Mouse (Mus musculus) midbrain, postnatal 0 days (tissue): ENCODE measurements around the gene Amer3. TPM values are rescaled to one million over a fixed set of nuclear protein-coding genes. Genes with fewer than 3 reads are reported as not detected.

Source experiments
- ATAC-seq: fragments of 200-750 bp; cut with Nextera tagmentation; 2 replicates; pipeline ENCODE4 v1.8.0; 2017; ENCODE audit warnings: moderate number of reproducible peaks, mild to moderate bottlenecking, moderate TSS enrichment, moderate library complexity; ENCODE audit not compliant: low FRiP score
- DNase-seq: peaks from one replicate; pipeline ENCODE4 v3.0.0-alpha.2; 2015; ENCODE audit warnings: low spot score
- H3K27ac ChIP-seq: fragments of 300-500 bp; sonication (generic); 2 replicates; pipeline ENCODE4 v1.5.1; 2014; ENCODE audit warnings: low read depth, mild to moderate bottlenecking, low read length, mixed read lengths
- H3K27me3 ChIP-seq: fragments of 300-500 bp; sonication (generic); 2 replicates; pipeline ENCODE4 v1.6.1; 2014; ENCODE audit warnings: low read length, control low read depth, mixed read lengths; ENCODE audit not compliant: insufficient read depth
- H3K36me3 ChIP-seq: fragments of 300-500 bp; sonication (generic); 2 replicates; pipeline ENCODE4 v1.6.1; 2014; ENCODE audit warnings: low read length, control low read depth, mixed read lengths; ENCODE audit not compliant: insufficient read depth
- H3K4me1 ChIP-seq: fragments of 300-500 bp; sonication (generic); 2 replicates; pipeline ENCODE4 v1.6.1; 2014; ENCODE audit warnings: mild to moderate bottlenecking, control low read depth, antibody characterized with exemption, low read length, mixed read lengths; ENCODE audit not compliant: insufficient read depth
- H3K4me2 ChIP-seq: fragments of 300-500 bp; sonication (generic); 2 replicates; pipeline ENCODE4 v1.6.1; 2014; ENCODE audit warnings: low read depth, mild to moderate bottlenecking, low read length, mixed read lengths; ENCODE audit not compliant: poor library complexity, severe bottlenecking
- H3K4me3 ChIP-seq: fragments of 300-500 bp; sonication (generic); 2 replicates; pipeline ENCODE4 v1.5.1; 2014; ENCODE audit warnings: low read depth, mild to moderate bottlenecking, low read length, moderate library complexity
- H3K9ac ChIP-seq: fragments of 300-500 bp; sonication (generic); replicated peaks from 2 replicates; pipeline ENCODE4 v1.6.1; 2014; ENCODE audit warnings: mild to moderate bottlenecking, low read length, moderate library complexity, mixed read lengths; ENCODE audit not compliant: poor library complexity, severe bottlenecking
- H3K9me3 ChIP-seq: fragments of 300-500 bp; sonication (generic); 2 replicates; pipeline ENCODE4 v1.6.1; 2016; ENCODE audit warnings: low read length, control low read depth
- CTCF ChIP-seq: IDR thresholded peaks from 2 replicates; pipeline ENCODE4 v1.5.1; 2016; ENCODE audit warnings: antibody characterized with exemption, mild to moderate bottlenecking
- WGBS: fragments of 180-500 bp; shearing (Covaris S2); extraction: QIAGEN DNeasy Blood & Tissue Kit; methylation state at CpG from one replicate; pipeline ENCODE4 v1.1.7; 2014; 5-methylcytosine and 5-hydroxymethylcytosine counted together
- polyA plus RNA-seq: library from polyadenylated mRNA; unstranded; fragments of >200 nt; fragmentation: Nextera tagmentation; extraction: Ambion mirVana; gene quantifications from 2 replicates; pipeline ENCODE4 v1.2.1, GENCODE M21; 2015
- total RNA-seq: library from RNA; depleted of rRNA; stranded (reverse); fragments of >200 nt; gene quantifications from 2 replicates; pipeline ENCODE4 v1.2.3, GENCODE M21; 2014

Amer3 gene
- total and polyA plus RNA-seq, 2 experiments from 2014 or later: 23.6 to 62.3 TPM

DNA sequence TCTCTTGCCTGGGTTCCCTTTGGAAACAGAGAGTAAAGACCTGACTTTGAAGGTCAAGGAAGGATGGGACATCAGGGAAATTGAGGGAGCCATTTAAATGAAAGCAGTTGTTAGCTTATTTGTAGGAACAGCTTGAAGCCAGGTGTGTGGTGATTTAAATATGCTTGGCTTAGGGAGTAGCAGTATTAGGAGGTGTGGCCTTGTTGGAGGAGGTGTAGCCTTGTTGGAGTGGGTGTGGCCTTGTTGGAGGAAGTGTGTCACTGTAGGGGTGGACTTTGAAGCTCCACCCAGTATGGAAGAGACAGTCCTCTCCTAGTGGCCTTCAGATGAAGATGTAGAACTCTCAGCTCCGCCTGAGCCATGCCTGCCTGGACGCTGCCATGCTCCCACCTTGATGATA is 9.6 kb upstream of the Amer3 start:
- ATAC-seq (no peak), DNase-seq (no peak)
- TF ChIP-seq CTCF: no peak
- Histone ChIP-seq H3K9me3 (no peaks in the 10 kb centered on the region), H3K9ac (no peak overlapping the region), H3K4me1 (no peaks in the 10 kb centered on the region), H3K4me2 (no peak overlapping the region), H3K4me3 (no peak overlapping the region), H3K27ac (no peak overlapping the region), H3K36me3 (no peaks in the 10 kb centered on the region), H3K27me3 (no peaks in the 10 kb centered on the region)
- 91% methylated on average over 2 of the region's 2 CpGs for WGBS

DNA sequence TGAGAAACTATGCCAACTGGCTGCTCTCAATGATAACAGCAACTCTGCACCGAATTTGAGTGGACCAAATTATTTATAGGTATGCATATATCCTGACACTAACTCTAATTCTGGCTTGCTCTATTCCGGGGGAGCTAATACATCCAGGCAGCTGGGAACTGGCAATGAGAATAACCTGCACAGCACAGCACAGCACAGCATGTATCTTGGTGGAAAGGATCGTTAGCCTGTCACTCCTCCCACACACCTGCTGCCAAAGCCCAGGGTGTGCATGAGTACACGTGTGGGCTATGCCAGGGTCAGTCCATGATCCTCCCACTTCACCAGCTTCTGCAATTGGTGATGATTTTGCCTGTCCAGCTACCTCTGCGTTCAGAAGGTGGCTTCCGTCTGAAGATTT is 8.0 kb upstream of the Amer3 start:
- no peak for ATAC-seq
- 70% methylated on average over 6 of the region's 6 CpGs for WGBS
- DNase-seq: no peak
- H3K27me3 ChIP-seq: no peaks in the 10 kb centered on the region
- no peak overlapping the region for H3K4me3 ChIP-seq
- no peaks in the 10 kb centered on the region for H3K36me3 ChIP-seq
- H3K9me3 ChIP-seq: no peaks in the 10 kb centered on the region
- H3K4me1 ChIP-seq: no peaks in the 10 kb centered on the region
- no peak for TF ChIP-seq CTCF
- no peak overlapping the region for H3K27ac ChIP-seq
- H3K9ac ChIP-seq: no peak overlapping the region
- H3K4me2 ChIP-seq: no peak overlapping the region

DNA sequence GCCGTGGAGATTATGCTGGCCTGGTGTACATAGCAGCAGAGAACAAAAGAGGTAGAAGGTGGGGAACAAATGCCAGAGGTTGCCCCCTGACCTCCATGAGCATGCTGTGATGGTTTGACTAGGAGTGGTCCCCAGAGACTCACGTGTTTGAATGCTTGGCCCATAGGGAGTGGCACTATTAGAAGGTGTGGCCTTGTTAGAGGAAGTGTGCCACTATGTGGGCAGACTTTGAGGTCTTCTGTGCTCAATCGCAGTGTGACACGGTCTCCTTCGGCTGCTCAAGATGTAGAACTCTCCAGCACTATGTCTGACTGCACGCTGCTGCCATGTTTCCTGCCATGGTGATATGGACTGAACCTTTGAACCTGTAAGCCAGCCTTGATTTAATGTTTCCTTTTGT is 6.2 kb upstream of the Amer3 start:
- H3K4me2 ChIP-seq: no peak overlapping the region
- H3K27ac ChIP-seq: no peak overlapping the region
- WGBS: 80% methylated on average over 6 of the region's 6 CpGs
- H3K27me3 ChIP-seq: no peaks in the 10 kb centered on the region
- ATAC-seq (no peak), DNase-seq (no peak)
- H3K9ac ChIP-seq: no peak overlapping the region
- no peaks in the 10 kb centered on the region for H3K36me3 ChIP-seq
- TF ChIP-seq CTCF: no peak
- no peak overlapping the region for H3K4me3 ChIP-seq
- no peaks in the 10 kb centered on the region for H3K4me1 ChIP-seq
- H3K9me3 ChIP-seq: no peaks in the 10 kb centered on the region

DNA sequence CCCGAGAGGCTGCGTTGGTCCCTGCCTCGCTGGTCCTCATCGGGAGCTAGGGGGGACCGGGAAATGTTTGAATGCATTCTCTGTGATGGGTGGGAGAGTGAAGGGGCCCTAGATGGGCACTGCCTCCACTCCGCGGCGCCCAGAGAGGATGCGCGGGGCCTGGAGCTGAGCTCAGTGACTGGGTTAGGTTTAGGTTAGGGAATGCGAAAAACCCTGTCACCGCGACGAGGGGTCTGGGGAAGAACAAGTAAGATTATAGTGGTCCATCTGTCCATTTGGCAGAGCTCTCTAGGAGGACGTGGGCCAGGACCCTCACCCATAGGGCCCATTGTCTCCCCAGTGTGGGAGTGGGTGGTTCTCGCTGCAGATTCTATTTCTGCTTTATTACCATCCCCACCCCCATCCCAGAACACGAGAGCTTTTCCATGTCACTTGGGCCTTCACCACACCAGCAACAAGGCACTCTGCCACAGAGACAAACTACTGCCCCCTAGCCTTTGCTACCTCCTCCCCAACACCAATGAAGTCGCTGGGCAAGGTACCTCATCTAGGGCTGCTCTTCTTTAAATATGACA is 412 bp downstream of the Amer3 start:
- TF ChIP-seq CTCF: peak; percentile 42
- Histone ChIP-seq H3K4me2 (peak overlapping the region; percentile 77), H3K27ac (peak overlapping the region; percentile 86), H3K4me1 (peaks cover 9% of the 10 kb centered on the region; the same call in 1 of the 2 replicates), H3K9ac (peak overlapping the region; percentile 59), H3K27me3 (no peaks in the 10 kb centered on the region), H3K9me3 (no peaks in the 10 kb centered on the region), H3K36me3 (no peaks in the 10 kb centered on the region), H3K4me3 (peak overlapping the region; percentile 56)
- ATAC-seq (peak; percentile 71), DNase-seq (peak; percentile 26)
- whole genome bisulfite sequencing: 2% methylated on average over 18 of the region's 18 CpGs

DNA sequence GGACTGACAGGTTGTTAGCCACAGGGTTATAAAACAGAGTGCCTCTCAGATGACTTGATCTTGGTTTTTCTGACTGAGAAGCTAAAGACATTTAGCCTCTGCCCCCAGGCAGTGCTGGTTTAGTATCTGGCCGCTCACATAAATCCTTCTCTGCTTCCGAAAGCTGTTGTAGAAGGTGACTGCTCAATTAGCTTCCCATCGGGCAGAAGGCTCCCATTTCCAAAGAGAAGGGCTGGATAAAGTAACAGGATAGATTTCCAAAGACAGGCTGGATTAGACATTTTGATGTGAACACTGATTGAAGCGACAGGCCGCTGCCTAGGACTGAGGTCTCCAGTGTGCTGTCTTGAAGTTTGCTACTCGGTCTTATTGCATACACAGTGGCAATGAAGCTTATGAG is 2.8 kb downstream of the Amer3 start:
- Histone ChIP-seq H3K4me2 (peak overlapping the region; percentile 24), H3K9ac (peak overlapping the region; percentile 29; the same call in 1 of the 2 replicates), H3K27me3 (no peaks in the 10 kb centered on the region), H3K36me3 (peaks cover 8% of the 10 kb centered on the region), H3K9me3 (no peaks in the 10 kb centered on the region), H3K27ac (no peak overlapping the region), H3K4me1 (peaks cover 9% of the 10 kb centered on the region; the same call in 1 of the 2 replicates), H3K4me3 (no peak overlapping the region)
- DNase-seq (no peak), ATAC-seq (no peak)
- WGBS: 57% methylated on average over 6 of the region's 6 CpGs
- TF ChIP-seq CTCF: no peak

DNA sequence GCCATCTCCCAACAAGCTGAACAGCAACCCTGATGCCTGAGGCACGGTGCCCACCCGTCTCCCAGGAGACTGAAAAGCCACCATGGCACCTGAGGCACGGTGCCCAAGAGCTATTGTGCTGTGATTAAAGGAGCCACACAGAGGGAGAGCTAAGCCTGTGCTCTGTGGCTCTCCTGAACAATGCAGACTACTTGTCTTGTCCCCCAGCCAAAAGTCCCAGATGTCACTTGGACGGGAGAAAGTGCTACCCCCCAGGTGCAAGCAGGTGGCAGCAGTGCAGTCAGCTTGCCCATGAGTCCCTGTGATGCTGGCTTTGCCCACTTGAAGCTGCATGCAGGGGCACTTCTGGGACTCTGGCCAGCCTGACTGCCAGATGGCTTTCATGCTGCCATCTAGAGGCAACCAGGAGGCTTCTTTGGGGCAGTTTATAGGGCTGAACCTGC is 4.4 kb downstream of the Amer3 start:
- H3K27me3 ChIP-seq: no peaks in the 10 kb centered on the region
- 11% methylated on average over 4 of the region's 4 CpGs for WGBS
- ATAC-seq: peak; percentile 55
- no peak overlapping the region for H3K4me2 ChIP-seq
- peak; percentile 63 for TF ChIP-seq CTCF
- peaks cover 24% of the 10 kb centered on the region for H3K36me3 ChIP-seq
- peaks cover 9% of the 10 kb centered on the region; the same call in 1 of the 2 replicates for H3K4me1 ChIP-seq
- 0 out of 2 replicates have a peak overlapping the region, but pooled peaks have one; percentile 25 for H3K9ac ChIP-seq
- H3K27ac ChIP-seq: no peak overlapping the region
- no peaks in the 10 kb centered on the region for H3K9me3 ChIP-seq
- DNase-seq: peak; percentile 96
- H3K4me3 ChIP-seq: no peak overlapping the region
